Mouse (Mus musculus): ENCODE measurements at regions not wholly inside any gene's neighbourhood (a gene's known extent, or its start where the extent isn't known, plus 50 kb on each side); places are given as distances from the start of the nearest gene placed in this dataset.

DNA sequence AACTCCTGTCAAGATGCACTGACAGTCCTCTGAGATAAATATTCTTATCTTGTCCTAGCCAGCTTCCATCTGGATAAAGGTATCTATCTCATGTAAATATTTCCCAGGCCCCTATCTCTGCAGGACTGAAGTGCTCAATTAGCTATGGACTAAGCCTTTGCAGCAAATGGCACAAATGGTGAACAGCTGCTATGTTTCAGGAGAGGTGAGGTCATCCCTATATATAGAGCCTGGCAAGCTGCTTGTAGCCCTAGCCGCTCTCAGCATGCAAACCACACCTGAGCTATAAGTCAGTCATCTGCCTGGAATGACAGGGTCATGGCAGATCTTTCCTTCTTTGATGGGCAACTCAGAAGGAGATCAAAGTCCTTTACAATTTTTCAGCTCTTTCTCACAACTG is 294.9 kb upstream of the Agtr1b start:
- no peak for DNase-seq

DNA sequence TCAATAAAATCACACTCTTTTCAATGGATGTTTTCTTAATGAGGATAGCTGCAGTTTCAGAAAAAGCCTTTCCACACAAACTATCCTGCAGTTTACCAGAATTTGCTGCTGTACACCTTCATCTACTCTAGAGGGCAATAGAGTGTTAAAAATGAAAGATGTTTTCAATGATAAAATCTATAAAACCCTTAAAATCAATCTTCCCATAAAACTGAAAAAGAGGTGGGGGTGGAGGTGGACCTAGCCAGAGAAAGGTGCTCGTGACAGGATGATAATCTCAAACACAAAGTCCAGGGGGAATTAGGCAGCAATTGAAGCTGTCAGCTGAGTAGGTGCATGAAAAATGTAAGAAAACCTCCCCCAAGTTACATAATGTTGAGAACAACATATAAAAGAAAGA is 288.4 kb upstream of the Agtr1b start:
- no peak for DNase-seq
